Mouse (Mus musculus): ENCODE results near the gene Stx2.

GRCm38 (mm10) chr5:129015020-129015419, 6.6 kb upstream of the Stx2 start:
- TF ChIP-seq POLR2AphosphoS5 (IDR thresholded peaks at IDR 0.05; ENCODE audit: insufficient replicate concordance, low read depth, low read length) (no peak), CTCF (IDR thresholded peaks at IDR 0.05; ENCODE audit: low read depth, low read length) (no peak), TAL1 (conservative IDR thresholded peaks at IDR 0.05; ENCODE audit: low read depth, low read length) (no peak), GATA1 (IDR thresholded peaks at IDR 0.05; ENCODE audit: borderline replicate concordance, low read length) (no peak)
